Mouse (Mus musculus) B cell, adult 2 months (primary cell): Measurements from ENCODE around the gene Ttbk1.
"Not testable (repeated sequence)": the region's sequence is repeated elsewhere in the genome, so short reads cannot be mapped to it uniquely, and the experiment has no call there.

Experiments used
- DNase-seq, 2 experiments: peaks; one replicate each; pipeline ENCODE4 v3.0.0; 2022

The Ttbk1 gene

GRCm38 (mm10) chr17:46487431-46487830, at the start of gene Ttbk1:
TSS of gene Ttbk1 (minus strand) at chr17:46487675.
- peak; percentile 24 to 35 for DNase-seq

DNA sequence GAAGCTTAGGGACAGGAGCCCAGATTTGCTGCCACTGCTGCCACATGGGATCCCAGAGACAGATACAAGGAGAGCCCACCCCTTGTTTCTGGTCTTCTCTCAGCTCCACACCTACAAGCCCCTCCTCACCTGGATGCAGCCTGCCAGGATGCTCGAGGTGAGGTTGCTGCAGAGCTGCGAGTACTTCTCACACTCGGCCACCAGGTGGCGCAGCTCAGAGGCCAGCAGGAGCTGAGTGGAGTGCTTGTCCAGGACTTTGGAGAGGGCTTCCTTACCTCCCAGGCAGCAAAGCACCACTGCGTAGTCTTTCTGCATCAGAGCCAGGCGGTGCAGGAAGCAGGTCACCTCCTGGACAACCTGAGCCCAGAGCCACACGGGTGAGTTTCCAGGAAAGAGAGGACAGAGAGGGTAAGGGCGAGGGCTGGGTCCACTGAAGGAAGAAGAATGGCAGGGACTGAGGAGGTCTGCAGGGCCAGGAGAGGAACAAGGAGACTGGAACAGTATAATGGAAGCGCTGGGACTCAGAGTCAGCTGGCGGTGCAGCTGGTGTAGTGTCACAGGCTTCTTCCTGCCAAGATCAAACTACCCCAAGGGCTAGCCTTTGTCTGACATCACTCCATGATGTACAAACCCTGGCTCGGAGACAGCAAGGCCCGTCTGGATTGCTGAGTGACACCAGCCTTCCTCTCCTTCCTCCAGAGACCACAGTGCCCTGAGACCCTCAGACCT, 38.3 kb upstream of the Ttbk1 start:
- DNase-seq = peak; percentile 73 to 77

GRCm38 (mm10) chr17:46525065-46525464, 37.6 kb upstream of the Ttbk1 start:
- no peak for DNase-seq

DNA sequence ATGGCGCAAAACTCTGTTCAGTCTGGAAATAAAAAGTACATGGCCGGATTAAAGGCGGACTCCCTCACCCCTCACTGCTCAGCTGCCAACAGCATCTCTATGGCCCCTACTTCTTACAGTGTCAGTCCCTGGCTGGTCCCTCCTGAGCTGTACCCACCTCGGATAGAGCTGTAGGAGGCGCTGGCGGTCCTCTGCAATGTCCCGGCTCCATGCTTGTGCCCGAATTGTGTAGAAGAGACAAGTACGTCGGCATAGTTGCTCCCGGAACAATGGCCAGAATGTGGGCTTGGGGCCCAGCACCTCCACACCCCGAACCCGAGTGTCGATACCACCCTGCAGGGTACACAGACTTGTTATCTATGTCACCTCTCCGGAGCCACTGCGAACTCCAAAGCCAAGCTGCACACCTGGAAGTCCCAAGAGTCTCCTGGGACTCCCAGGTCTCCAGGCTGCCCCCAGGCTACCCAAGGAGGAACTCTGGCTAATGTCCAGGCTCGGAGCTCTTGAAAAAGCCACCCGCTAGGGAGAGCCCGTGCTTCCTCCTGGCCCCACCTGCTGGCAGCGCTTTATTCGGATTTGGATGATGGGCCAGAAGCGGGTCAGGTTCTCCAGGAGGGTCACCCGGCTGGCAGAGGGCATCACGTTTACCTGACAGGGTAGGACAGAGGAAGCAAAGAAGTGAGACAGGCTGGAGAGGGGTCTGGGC, 34.6 kb upstream of the Ttbk1 start:
- DNase-seq = no peak

GRCm38 (mm10) chr17:46521174-46521573, 33.7 kb upstream of the Ttbk1 start:
- DNase-seq = no peak

- DNase-seq = no peak
Measured at GRCm38 (mm10) chr17:46520385-46520979, 33.0 kb upstream of the Ttbk1 start.

GRCm38 (mm10) chr17:46519971-46520370, 32.5 kb upstream of the Ttbk1 start:
- no peak for DNase-seq

DNA sequence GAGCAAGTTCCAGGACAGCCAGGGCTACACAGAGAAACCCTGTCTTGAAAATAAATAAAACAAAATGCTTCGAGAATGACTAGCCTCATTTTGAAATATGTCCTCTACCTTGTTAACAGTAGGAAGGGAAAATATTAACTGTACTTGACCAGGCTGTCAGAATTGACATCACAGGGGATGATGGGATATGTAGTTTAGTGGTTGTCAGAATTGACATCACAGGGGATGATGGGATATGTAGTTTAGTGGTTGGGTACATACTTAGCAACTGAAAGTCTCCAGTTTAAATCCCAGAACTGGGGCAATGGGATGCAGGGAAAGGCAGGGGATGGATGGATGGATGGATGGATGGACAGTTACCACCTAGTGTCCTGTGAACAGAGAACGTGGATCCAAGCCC, 25.9 kb upstream of the Ttbk1 start:
- DNase-seq = no peak

DNA sequence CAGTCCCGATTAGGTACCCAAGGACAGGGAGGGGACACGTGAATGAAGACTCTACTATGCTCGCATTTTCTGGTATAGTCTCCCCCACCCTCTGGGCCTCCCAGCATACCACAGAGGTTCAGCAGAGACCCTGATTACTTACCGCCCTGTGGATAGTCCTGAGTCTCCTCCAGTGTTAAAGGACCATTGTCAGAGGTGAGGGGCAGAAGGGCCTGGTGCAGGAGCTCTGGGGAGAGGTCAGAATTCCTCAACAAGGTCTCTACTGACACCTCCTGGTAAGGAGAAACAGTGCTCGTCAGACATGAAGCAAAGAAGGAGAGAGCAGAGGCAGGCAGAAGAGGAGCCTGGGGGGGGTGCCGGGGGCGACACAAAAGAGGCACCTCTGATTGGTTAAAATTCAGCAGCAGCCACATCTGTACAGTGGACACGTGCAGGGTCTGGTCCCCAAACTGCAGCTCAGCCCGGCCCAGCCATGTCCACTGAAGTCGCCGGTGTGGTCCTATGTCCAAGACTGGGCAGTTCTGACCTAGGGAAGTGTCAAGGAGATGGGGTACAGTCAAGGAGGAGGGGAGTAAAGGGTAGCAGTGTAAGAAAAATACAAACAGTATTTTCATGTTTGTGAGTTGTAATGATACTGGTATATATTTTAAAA, 23.7 kb upstream of the Ttbk1 start:
- no peak for DNase-seq

DNA sequence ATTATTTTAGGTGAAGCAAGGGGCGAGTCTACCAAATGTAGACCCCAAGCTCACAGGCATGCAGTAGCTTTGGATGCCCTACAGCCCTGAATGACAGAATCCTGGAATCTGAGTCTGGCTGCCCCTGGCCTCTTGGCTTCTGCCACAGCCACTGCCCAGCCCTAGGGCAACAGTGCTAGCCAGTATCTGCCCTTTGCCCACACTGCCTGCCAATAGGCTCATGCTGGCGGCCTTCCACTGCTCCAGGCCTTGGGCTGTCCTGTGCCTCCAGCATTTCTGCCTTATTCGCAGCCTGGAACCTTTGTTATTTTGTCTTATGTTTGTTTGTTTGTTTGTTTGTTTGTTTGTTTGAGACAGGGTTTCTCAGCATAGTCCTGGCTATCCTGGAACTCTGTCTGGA, 18.1 kb upstream of the Ttbk1 start:
- DNase-seq = no peak

DNA sequence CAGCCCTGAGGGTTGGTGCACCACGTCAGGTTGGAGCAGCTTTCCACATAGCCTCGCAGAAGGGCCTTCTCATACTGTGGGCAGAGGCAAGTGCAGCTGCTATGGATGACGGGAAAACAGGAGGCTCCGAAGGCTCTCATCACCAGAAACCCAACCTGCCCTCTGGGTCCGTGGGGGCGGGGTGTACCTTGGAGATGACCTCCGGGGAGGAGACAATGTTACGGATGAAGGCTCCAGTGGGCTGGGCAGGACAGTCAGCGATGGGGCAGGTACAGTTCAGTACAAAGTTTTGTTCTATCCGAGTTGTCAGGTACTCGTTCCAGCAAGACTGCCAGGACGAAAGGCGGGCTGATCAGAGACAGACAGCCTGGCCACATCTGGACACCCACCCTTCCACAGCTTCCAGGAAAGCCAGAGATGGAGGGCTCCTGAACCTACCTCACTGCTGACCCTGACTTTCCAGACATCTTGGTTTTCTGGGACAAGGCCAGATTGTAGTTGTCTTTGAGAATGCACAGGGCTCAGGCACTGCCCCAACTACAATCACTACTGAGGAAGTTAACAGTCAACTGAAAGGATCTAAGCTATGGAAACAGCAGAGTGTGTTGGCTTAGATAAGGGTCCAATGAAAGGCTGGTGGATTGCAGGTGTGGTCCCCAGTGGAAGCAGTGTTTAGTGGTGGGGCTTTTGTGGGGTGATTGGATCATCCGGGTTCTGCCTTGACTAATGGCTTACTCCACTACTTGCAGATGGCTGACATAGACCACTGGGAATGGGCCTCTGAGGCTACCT, 16.6 kb upstream of the Ttbk1 start:
- no peak for DNase-seq

DNA sequence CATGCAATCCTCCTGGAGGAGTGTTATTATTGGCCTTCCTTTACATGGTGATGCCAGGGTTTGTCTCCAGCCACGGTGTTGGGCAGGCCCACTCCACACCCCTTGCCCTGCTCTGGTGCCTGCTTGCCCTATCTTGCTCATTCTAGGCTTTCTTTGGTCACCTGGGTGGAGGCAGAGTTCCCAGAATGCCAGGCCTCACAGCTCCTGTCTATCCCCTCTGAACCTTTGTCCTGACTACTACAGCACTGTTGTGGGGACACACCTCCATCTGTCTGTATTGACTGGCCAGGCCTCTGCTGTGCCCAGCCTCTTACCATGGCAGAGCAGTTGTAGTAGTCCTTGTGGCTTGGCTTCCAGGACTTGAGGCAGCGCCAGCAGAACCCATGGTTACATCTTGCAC, 15.3 kb upstream of the Ttbk1 start:
- DNase-seq = no peak

DNA sequence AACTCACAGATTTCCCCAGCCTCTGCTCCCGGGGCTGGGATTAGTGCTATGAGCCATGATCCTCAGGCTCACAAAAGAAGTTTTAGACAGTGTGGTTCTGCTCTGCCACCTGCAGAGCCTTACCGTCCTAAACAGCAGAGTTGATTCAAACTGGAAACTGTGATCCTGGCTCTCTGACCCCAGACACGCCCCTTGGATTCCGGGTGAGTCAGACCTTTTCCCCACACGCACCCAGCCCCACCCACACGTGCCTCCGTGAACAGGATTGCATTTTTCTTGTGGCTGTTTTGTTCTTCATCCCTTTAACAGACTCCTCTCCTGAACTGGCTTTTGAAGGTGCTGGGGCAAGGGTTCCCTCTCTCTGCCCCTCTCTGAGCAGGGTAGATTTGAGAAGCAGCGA, 10.5 kb upstream of the Ttbk1 start:
- DNase-seq = no peak

GRCm38 (mm10) chr17:46496623-46497434, 9.4 kb upstream of the Ttbk1 start, which contains the start of gene Dnph1:
TSS of gene Dnph1 (plus strand) at chr17:46496711.
- peak; percentile 26 to 27 for DNase-seq

DNA sequence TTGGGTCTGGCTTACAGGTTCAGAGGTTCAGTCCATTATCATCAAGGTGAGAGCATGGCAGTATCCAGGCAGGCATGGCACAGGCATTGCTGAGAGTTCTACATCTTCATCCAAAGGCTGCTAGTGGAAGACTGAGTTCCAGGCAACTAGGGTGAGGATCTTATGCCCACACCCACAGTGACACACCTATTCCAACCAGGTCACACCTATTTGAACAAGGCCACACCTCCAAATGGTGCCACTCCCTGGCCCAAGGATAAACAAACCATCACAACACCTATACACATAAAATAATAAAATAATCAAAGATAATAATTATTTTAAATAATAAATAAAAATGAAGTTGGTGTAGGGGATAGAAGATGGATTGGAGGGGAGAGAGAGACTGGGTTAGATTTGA, 8.6 kb upstream of the Ttbk1 start:
- not testable (repeated sequence) for DNase-seq

DNA sequence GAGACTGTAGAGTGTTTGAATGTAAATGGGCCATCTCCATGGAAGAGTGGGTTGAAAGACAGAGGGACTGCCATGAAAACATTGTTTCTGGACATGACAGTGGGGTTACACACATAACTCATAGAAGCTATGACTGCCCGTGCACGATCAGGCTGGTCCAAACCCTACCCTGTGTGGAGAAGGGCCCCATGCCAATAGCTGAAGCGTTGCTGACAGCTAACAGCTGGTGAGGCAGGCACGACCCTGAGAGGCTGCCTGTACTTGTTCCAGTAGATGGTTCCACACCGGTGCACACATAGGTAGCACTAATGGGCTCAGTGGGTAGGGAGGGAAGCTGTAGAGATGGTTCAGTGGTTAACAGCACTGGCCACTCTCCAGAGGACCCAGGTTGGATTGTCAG, 8.0 kb upstream of the Ttbk1 start:
- no peak for DNase-seq

DNA sequence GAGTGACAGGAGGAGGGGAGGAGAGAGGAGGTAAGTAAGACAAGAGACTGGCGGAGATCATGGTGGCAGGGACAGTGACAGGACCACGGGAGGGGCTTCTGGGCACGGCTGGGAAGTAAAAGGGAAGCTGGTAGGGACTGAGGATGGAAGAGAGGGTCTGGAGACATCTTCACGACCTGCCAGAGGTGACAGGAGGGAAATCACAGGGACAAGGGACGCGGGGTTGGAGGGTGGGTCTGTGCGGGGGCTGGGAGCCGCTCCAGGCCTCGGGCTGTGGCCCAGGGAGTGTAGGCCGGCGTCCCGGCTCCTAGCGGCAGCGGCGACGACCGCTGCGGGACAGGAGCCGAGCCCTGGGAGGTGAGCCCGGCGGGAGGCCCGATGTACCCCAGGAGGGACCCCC, 480 bp downstream of the Ttbk1 start:
- no peak for DNase-seq

- DNase-seq = peak; percentile 52
Measured at GRCm38 (mm10) chr17:46484461-46484875, 3.0 kb downstream of the Ttbk1 start.

- peak in 1 of 2 experiments; percentile 51 for DNase-seq
Measured at GRCm38 (mm10) chr17:46484021-46484431, 3.4 kb downstream of the Ttbk1 start.

GRCm38 (mm10) chr17:46483561-46484001, 3.9 kb downstream of the Ttbk1 start:
- peak; percentile 8 to 29 for DNase-seq

DNA sequence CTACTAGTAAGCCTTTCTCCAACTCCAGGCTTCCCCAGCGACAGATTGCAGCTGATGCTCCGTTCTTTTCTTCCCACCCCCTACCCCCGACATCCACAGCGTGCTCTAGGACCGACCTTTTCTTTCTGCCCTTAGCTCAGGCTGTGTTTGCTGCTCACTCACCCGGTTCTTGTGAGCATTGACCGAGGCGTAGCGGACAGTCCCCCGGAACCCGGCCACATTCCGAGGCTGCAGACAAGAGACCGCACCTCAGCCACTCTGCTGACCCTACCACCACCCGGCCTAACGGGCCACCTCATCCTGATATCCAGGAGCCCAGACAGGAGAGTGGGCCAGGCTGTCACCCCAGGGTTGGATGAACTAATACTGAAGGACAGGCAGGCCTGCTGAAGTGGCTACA, 10.2 kb downstream of the Ttbk1 start:
- no peak for DNase-seq

DNA sequence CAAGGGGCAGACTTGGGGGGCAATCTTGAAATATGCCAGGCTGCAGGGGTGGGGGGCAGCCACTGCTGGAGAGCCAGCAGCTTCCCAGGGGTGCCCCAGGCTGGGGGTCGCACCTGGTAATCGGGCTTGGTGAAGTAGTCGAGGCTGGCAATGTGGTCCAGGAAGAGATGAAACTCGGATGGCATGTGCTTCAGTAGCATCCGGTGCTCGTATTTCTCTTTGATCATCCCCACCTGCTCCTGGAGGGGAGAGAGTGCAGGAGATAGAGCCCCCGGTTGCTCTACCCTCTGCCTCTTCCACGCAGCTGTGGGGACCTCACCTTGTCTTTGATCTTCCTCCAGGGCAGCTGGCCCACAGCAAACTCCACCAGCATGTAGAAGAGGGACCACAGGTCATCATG, 10.9 kb downstream of the Ttbk1 start:
- no peak for DNase-seq
